Mouse (Mus musculus) MEL (cell line): Measurements from ENCODE around the gene D17Wsu92e.

ENCODE experiments used
- BHLHE40 ChIP-seq: IDR thresholded peaks from 2 replicates; pipeline ENCODE4 v1.6.1; 2012; ENCODE audit warnings: low read depth, mild to moderate bottlenecking, inconsistent platforms, low read length, improper control_type of control experiment, borderline replicate concordance
- CTCF ChIP-seq, 3 experiments: IDR thresholded peaks in 2 of 3; conservative IDR thresholded peaks in 1 of 3; 2 replicates each; pipeline ENCODE4 v1.5.1; 2011 to 2012; ENCODE audit warnings: low read length in 3 of 3, low read depth in 2 of 3, mild to moderate bottlenecking in 2 of 3, improper control_type of control experiment in 1 of 3, inconsistent platforms in 1 of 3, mixed read lengths in 1 of 3, moderate library complexity in 1 of 3; ENCODE audit not compliant: control insufficient read depth in 1 of 3, insufficient read depth in 1 of 3, poor library complexity in 1 of 3, severe bottlenecking in 1 of 3
- ELF1 ChIP-seq: IDR thresholded peaks from 2 replicates; pipeline ENCODE4 v1.6.1; 2014; ENCODE audit warnings: low read depth, mild to moderate bottlenecking, inconsistent platforms, low read length, improper control_type of control experiment, moderate library complexity
- EP300 ChIP-seq, 2 experiments: IDR thresholded peaks; 2 replicates each; pipeline ENCODE4 v1.6.1; 2011; ENCODE audit warnings: improper control_type of control experiment in 2 of 2, low read length in 2 of 2, low read depth in 1 of 2, mild to moderate bottlenecking in 1 of 2
- ETS1 ChIP-seq: IDR thresholded peaks from 2 replicates; pipeline ENCODE4 v1.6.1; 2012; ENCODE audit warnings: low read depth, mild to moderate bottlenecking, inconsistent platforms, low read length, improper control_type of control experiment, moderate library complexity
- MAFK ChIP-seq: IDR thresholded peaks from 2 replicates; pipeline ENCODE4 v1.6.1; 2011; ENCODE audit warnings: low read depth, mild to moderate bottlenecking, low read length, improper control_type of control experiment, borderline replicate concordance
- NELFE ChIP-seq: IDR thresholded peaks from 2 replicates; pipeline ENCODE4 v1.6.1; 2011; ENCODE audit warnings: low read depth, low read length, improper control_type of control experiment
- POLR2A ChIP-seq, 2 experiments: IDR thresholded peaks; 2 replicates each; pipeline ENCODE4 v1.6.1; 2011 to 2012; ENCODE audit warnings: low read length in 2 of 2, mild to moderate bottlenecking in 2 of 2, control low read depth in 1 of 2, improper control_type of control experiment in 1 of 2, low read depth in 1 of 2, moderate library complexity in 1 of 2; ENCODE audit not compliant: control insufficient read depth in 1 of 2, insufficient read depth in 1 of 2, poor library complexity in 1 of 2
- SIN3A ChIP-seq: IDR thresholded peaks from 2 replicates; pipeline ENCODE4 v1.6.1; 2012; ENCODE audit warnings: low read length, improper control_type of control experiment, inconsistent platforms
- USF1 ChIP-seq: IDR thresholded peaks from 2 replicates; pipeline ENCODE4 v1.6.1; 2014; ENCODE audit warnings: low read depth, mild to moderate bottlenecking, inconsistent platforms, low read length, improper control_type of control experiment, moderate library complexity
- ZNF384 ChIP-seq: IDR thresholded peaks from 2 replicates; pipeline ENCODE4 v1.6.1; 2012; ENCODE audit warnings: low read depth, mild to moderate bottlenecking, inconsistent platforms, low read length, improper control_type of control experiment

DNA sequence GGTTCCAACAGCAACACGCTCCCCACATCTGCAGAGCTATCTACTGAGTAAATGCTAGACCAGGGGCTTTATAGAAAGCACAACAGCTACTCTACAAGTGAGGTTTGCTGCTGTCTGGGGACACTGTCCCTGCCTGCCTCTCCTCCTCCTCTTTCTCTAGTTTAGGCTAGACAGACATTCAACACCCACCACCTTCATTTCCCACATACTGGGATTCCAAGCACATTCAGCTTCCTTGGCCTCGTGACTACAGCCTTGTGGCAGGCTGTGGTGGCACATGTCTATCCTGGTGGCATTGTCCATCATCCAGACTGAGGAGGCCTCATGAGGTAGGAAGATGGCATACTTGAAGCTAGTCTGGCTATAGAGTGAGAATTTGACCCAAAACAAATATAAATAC, 29.5 kb downstream of the D17Wsu92e start:
- TF ChIP-seq CTCF (IDR thresholded peaks at IDR 0.05 in 2 of 3, conservative IDR thresholded peaks at IDR 0.05 in 1 of 3; ENCODE audit: control insufficient read depth in 1 of 3, insufficient read depth in 1 of 3, low read depth in 2 of 3, low read length in 3 of 3, poor library complexity in 1 of 3, severe bottlenecking in 1 of 3) (no peak), POLR2A (IDR thresholded peaks at IDR 0.05; ENCODE audit: control insufficient read depth in 1 of 2, insufficient read depth in 1 of 2, low read depth in 1 of 2, low read length in 2 of 2, poor library complexity in 1 of 2) (no peak), ZNF384 (no peak), USF1 (no peak), BHLHE40 (no peak), MAFK (no peak), NELFE (no peak), EP300 (IDR thresholded peaks at IDR 0.05; ENCODE audit: low read depth in 1 of 2, low read length in 2 of 2) (no peak), SIN3A (no peak), ETS1 (no peak), ELF1 (no peak)
